Mouse (Mus musculus) lung, postnatal 0 days (tissue): ENCODE measurements around the gene Dapk1.

Experiments
- CTCF ChIP-seq: IDR thresholded peaks from 2 replicates; pipeline ENCODE4 v1.5.1; 2016; ENCODE audit warnings: antibody characterized with exemption, mild to moderate bottlenecking
- EP300 ChIP-seq: IDR thresholded peaks from 2 replicates; pipeline ENCODE4 v1.6.1; 2016; ENCODE audit warnings: antibody characterized with exemption, mild to moderate bottlenecking, control low read depth

GRCm38 (mm10) chr13:60659600-60659999 is 57.9 kb downstream of the Dapk1 start:
- no peak for TF ChIP-seq CTCF
- TF ChIP-seq EP300 = peak; percentile 73; the same call in 1 of the 2 replicates
